Mouse (Mus musculus) splenic B cell, adult 2 months (primary cell): ENCODE data around the gene Rbms3.

Source experiments
- DNase-seq: peaks from one replicate; pipeline ENCODE4 v3.0.0-alpha.2; 2011; ENCODE audit warnings: low read depth, low spot score
- H3K27me3 ChIP-seq: 2 replicates; pipeline ENCODE4 v1.6.1; 2012; ENCODE audit warnings: mild to moderate bottlenecking, low read length, moderate library complexity, mixed read lengths; ENCODE audit not compliant: control insufficient read depth, poor library complexity, insufficient read depth, severe bottlenecking
- H3K36me3 ChIP-seq: 2 replicates; pipeline ENCODE4 v1.6.1; 2012; ENCODE audit warnings: mild to moderate bottlenecking, low read length, moderate library complexity, mixed read lengths; ENCODE audit not compliant: control insufficient read depth, poor library complexity, insufficient read depth, severe bottlenecking

Gene Rbms3

GRCm38 (mm10) chr9:116802602-116803001 is 827.1 kb downstream of the Rbms3 start:
- no peaks in the 10 kb centered on the region for H3K36me3 ChIP-seq
- no peaks in the 10 kb centered on the region for H3K27me3 ChIP-seq
- DNase-seq, result no peak

DNA sequence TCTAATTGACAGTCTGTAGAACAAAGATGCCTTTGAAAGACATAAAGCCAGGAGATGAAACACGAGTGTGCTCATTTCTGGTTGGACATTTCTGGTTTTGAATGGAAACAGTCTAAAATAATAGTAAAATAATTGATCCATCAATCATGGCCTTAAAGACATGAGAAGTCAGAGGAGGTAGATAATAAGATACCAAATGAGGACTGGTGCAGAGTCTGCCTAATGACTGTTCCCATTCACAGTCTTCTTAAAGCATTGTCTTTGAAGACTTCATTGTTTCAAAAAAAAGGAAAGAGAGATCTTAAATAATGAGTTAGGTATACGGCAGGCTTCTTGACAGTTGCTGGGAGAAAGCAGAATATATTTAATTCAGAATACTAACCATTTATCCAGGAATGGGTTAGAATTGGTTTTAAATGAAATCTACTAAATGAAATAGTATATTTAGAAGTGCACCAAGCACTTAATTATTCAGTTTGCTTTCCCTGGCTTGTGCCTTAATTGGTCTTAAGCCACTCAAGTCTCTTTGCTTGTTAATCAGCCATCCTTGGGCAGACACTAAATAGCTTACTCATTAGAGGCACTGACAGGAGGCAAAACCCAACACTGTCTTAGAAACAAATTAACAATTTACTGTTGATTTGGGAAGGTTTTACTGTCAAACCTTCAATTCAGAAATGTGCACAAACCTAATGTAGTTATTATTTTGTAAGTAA is 834.3 kb downstream of the Rbms3 start:
- Histone ChIP-seq H3K27me3 (no peaks in the 10 kb centered on the region), H3K36me3 (no peaks in the 10 kb centered on the region)
- DNase-seq, result no peak

DNA sequence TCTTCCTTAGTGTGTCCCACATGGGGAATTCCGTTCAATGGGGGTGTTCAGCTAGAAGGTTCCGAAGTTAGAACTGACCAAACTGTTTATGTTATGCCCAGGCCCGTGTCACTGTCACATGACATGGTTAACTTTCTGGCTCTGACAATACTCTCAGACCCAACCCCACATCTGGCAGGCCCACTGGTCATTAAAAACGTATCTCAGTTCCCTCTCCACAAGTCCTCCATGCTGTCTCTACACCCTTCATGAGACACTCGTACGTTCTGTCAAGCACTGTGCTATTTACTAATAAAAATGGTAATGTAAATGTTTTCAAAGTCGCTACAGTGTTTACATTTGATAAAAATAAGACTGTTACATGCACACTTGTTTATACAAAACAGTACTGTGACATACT is 837.9 kb downstream of the Rbms3 start:
- Histone ChIP-seq H3K27me3 (no peaks in the 10 kb centered on the region), H3K36me3 (no peaks in the 10 kb centered on the region)
- DNase-seq, result no peak

DNA sequence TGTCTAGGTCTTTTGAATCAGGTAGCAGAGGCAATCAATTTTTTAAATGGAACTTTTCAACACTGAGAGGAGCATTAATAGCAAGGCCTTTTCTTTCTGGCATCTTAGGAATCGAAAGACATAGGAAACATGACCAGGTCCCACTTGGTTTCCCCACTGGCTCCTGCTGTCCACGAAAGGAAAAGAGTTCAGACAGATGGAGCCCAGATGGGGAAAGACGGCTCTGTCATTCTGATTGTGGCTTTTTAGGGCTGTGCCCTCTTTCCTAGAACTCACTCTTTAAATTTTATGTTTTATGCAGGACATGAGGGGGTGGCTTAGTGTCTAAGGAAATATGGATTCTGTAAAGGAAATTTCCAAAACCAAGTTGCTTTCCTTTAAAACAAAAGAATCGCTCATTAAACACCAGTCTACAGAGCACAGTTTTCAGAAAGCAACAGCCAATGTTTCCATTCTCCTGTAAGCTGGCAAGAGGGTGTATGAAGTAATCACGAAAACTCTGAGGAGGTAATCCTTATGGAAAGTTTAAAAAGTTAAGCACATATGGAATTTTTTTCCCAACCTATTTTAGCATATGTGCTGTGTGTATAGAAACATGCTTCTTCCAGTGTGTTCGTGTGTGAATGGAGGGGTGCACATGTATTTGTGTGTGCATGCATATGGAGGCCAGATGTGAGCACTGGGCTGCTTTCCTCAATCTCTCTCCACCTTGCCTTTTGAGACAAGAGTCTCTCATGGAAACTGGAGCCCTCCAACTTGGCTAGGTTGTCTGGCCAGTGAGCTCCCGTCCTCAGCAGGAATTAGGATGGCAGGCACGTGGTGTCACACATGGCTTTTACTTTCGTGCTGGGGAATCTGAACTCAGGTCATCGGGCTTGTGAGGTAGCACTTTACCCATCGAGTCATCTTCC is 843.3 kb downstream of the Rbms3 start:
- Histone ChIP-seq H3K36me3 (no peaks in the 10 kb centered on the region), H3K27me3 (no peaks in the 10 kb centered on the region)
- DNase-seq, result no peak

DNA sequence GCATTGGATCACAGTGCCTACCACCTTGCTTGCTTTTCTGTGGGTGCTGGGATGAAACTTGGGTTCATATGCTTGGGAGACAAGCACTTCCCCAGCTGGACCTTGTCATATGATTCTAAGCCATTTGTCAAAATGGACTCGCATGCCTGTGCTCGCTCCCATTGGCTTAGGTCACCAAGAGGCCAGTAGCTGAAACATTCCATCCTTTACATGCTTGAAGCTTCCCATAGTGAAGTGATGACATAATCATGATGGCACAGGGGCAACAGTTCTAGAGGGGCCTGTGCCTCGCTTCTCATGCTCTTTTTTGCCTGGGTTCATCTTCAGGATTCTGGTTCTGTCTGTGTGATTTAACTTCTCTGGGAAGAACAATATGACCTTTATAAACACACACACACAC is 857.9 kb downstream of the Rbms3 start:
- H3K27me3 ChIP-seq, result no peaks in the 10 kb centered on the region
- H3K36me3 ChIP-seq, result no peaks in the 10 kb centered on the region
- DNase-seq, result no peak

DNA sequence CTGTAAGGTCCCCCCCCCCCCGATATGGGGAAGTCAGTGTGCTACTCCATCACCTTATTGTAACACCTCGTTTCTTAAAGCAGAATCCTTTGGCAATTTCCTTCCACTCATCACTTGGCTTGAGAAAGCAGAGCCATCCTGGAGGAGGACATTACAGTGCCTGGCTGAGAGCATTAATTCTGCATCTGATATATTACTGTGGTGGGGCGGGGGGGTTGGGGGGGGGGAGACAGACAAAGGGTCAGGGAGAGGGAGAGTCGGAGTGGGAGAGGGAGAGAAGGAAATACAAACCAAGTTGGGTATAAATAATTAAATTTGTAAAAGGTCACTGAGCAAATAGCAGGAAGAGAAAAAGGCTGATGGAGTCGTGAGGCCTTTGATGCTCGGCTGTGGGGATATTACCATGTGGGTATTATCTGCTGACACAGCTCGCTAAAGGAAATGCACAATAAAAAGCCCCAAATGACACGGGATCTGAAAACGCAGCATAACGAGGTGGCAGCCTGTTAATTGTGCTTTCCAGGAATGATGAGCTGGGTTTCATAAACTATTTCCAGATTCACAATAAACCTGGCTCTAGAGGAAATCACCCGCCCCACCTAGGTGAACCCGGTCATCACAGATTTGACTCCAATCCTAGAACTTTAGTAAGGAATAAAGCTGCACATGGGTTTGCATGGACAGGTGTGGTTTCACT is 860.2 kb downstream of the Rbms3 start:
- DNase-seq, result no peak
- no peaks in the 10 kb centered on the region for H3K36me3 ChIP-seq
- no peaks in the 10 kb centered on the region for H3K27me3 ChIP-seq

DNA sequence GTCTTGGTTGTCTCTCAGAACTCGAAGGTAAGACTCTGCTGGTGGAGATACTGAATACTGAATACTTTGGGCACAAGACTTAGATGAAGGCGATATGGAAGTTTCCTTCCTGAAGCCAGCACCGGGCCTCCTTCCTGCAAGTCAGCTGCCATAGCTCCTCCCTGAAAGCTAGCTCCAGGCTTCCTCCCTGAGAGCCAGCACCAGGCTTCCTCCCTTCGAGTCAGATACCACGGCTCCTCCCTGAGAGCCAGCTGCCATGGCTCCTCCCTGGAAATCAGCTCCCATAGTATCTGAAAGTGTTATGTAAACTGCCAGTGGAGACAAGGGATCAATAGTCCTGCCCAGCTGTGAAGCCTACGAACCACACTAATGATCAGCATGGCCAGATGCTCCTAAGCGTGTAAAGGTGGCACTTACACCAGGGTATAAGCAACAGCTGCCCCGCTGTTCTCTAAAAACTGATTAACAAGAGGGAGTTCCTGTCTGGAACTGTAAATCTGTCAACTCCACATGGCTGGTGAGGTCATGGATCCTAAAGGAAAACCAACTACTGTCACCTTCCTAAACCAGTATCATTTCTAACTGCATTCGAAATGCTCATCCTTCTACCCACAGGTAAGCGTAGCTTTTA is 867.2 kb downstream of the Rbms3 start:
- DNase-seq, result no peak
- no peaks in the 10 kb centered on the region for H3K27me3 ChIP-seq
- no peaks in the 10 kb centered on the region for H3K36me3 ChIP-seq

- no peaks in the 10 kb centered on the region for H3K36me3 ChIP-seq
- DNase-seq, result no peak
- no peaks in the 10 kb centered on the region for H3K27me3 ChIP-seq
Observed at GRCm38 (mm10) chr9:116748857-116749584, 880.7 kb downstream of the Rbms3 start.

GRCm38 (mm10) chr9:116748346-116748745 is 881.4 kb downstream of the Rbms3 start:
- H3K27me3 ChIP-seq, result no peaks in the 10 kb centered on the region
- no peaks in the 10 kb centered on the region for H3K36me3 ChIP-seq
- no peak for DNase-seq

- H3K36me3 ChIP-seq, result no peaks in the 10 kb centered on the region
- H3K27me3 ChIP-seq, result no peaks in the 10 kb centered on the region
- DNase-seq, result no peak
Observed at GRCm38 (mm10) chr9:116746871-116747270, 882.8 kb downstream of the Rbms3 start.

GRCm38 (mm10) chr9:116737786-116738185 is 891.9 kb downstream of the Rbms3 start:
- no peaks in the 10 kb centered on the region for H3K36me3 ChIP-seq
- H3K27me3 ChIP-seq, result no peaks in the 10 kb centered on the region
- no peak for DNase-seq

GRCm38 (mm10) chr9:116729172-116729571 is 900.5 kb downstream of the Rbms3 start:
- DNase-seq, result no peak
- Histone ChIP-seq H3K36me3 (no peaks in the 10 kb centered on the region), H3K27me3 (no peaks in the 10 kb centered on the region)

- DNase-seq, result no peak
- H3K36me3 ChIP-seq, result no peaks in the 10 kb centered on the region
Observed at GRCm38 (mm10) chr9:116728655-116729054, 901.1 kb downstream of the Rbms3 start.

GRCm38 (mm10) chr9:116728093-116728492 is 901.6 kb downstream of the Rbms3 start:
- Histone ChIP-seq H3K36me3 (no peaks in the 10 kb centered on the region), H3K27me3 (no peaks in the 10 kb centered on the region)
- no peak for DNase-seq

More at GRCm38 (mm10) chr9:116728655-116729054, 901.1 kb downstream of the Rbms3 start:
- H3K27me3 ChIP-seq, result no peaks in the 10 kb centered on the region
